Mouse (Mus musculus) forebrain, embryonic 10.5 days (tissue): ENCODE data around the gene Ube2e1. TPM values are rescaled to one million over a fixed set of nuclear protein-coding genes. Genes with fewer than 3 reads are reported as not detected.
"Not testable (repeated sequence)": the region's sequence is repeated elsewhere in the genome, so short reads cannot be mapped to it uniquely, and the experiment has no call there.

Experiments
- DNase-seq: peaks from one replicate; pipeline ENCODE4 v3.0.0-alpha.2; 2017; ENCODE audit warnings: low spot score; ENCODE audit errors: extremely low spot score
- H3K27ac ChIP-seq: fragments of 300-500 bp; sonication (generic); 2 replicates; pipeline ENCODE4 v1.5.1; 2016; ENCODE audit warnings: mild to moderate bottlenecking
- H3K27me3 ChIP-seq: fragments of 300-500 bp; sonication (generic); 2 replicates; pipeline ENCODE4 v1.6.1; 2016; ENCODE audit warnings: mild to moderate bottlenecking; ENCODE audit not compliant: poor library complexity, severe bottlenecking
- H3K36me3 ChIP-seq: fragments of 300-500 bp; sonication (generic); replicated peaks from 2 replicates; pipeline ENCODE4 v1.6.1; 2016; ENCODE audit warnings: mild to moderate bottlenecking, moderate library complexity
- H3K4me1 ChIP-seq: fragments of 300-500 bp; sonication (generic); 2 replicates; pipeline ENCODE4 v1.6.1; 2016
- H3K4me3 ChIP-seq: fragments of 300-500 bp; sonication (generic); 2 replicates; pipeline ENCODE4 v1.5.1; 2016; ENCODE audit warnings: mild to moderate bottlenecking, moderate library complexity
- H3K9me3 ChIP-seq: fragments of 300-500 bp; sonication (generic); 2 replicates; pipeline ENCODE4 v1.6.1; 2016; ENCODE audit warnings: mild to moderate bottlenecking, moderate library complexity
- WGBS: fragments of 180-500 bp; shearing (Covaris S2); methylation state at CpG from one replicate; pipeline ENCODE4 v1.1.7; 2016; 5-methylcytosine and 5-hydroxymethylcytosine counted together
- polyA plus RNA-seq: library from polyadenylated mRNA; unstranded; fragments of >200 nt; fragmentation: Nextera tagmentation; extraction: Ambion mirVana; gene quantifications from 2 replicates; pipeline ENCODE4 v1.2.1, GENCODE M21; 2016

Ube2e1 gene
- polyA plus RNA-seq, 1 experiment from 2014 or later = 172 TPM

GRCm38 (mm10) chr14:18270529-18271441, 60.9 kb downstream of the Ube2e1 start, which contains the start of the genes Nkiras1 and Rpl15:
Gene Nkiras1 (plus strand): TSS chr14:18271136.
Gene Rpl15 (minus strand): TSS chr14:18271391.
- Histone ChIP-seq H3K9me3 (no peaks in the 10 kb centered on the region), H3K4me3 (peak within 1 kb of the TSS; percentile 88), H3K36me3 (peaks cover 42% of the 10 kb centered on the region), H3K27me3 (no peaks in the 10 kb centered on the region), H3K4me1 (peaks cover 18% of the 10 kb centered on the region), H3K27ac (peak within 1 kb of the TSS; percentile 98)
- WGBS = under 1% methylated on average over 78 of the region's 78 CpGs
- peak; percentile 98 for DNase-seq

- not testable (repeated sequence) for H3K9me3 ChIP-seq, H3K27me3 ChIP-seq, DNase-seq
- peak overlapping the region; percentile 98 for H3K27ac ChIP-seq
- peak overlapping the region; percentile 88 for H3K4me3 ChIP-seq
- H3K4me1 ChIP-seq = peaks cover 18% of the 10 kb centered on the region
- H3K36me3 ChIP-seq = peaks cover 44% of the 10 kb centered on the region
- 1% methylated on average over 24 of the region's 24 CpGs for WGBS
These were observed 61.6 kb downstream of the Ube2e1 start for GRCm38 (mm10) chr14:18269947-18270528.

- Histone ChIP-seq H3K36me3 (peaks cover 60% of the 10 kb centered on the region), H3K27ac (no peak overlapping the region), H3K9me3 (peaks cover 10% of the 10 kb centered on the region; the same call in 1 of the 2 replicates), H3K4me1 (peaks cover under 1% of the 10 kb centered on the region; the same call in 1 of the 2 replicates), H3K4me3 (no peak overlapping the region), H3K27me3 (no peaks in the 10 kb centered on the region)
- no peak for DNase-seq
- 81% methylated on average over 4 of the region's 4 CpGs for WGBS
These were observed 68.2 kb downstream of the Ube2e1 start for GRCm38 (mm10) chr14:18263427-18263826.

- no peaks in the 10 kb centered on the region for H3K27me3 ChIP-seq
- DNase-seq = no peak
- no peak overlapping the region for H3K4me3 ChIP-seq
- no peaks in the 10 kb centered on the region for H3K4me1 ChIP-seq
- WGBS = 92% methylated on average over 3 of the region's 3 CpGs
- H3K9me3 ChIP-seq = peaks cover 10% of the 10 kb centered on the region; the same call in 1 of the 2 replicates
- H3K36me3 ChIP-seq = peaks cover 38% of the 10 kb centered on the region
- H3K27ac ChIP-seq = no peak overlapping the region
These were observed 70.5 kb downstream of the Ube2e1 start for GRCm38 (mm10) chr14:18261203-18261602.

- Histone ChIP-seq H3K27me3 (no peaks in the 10 kb centered on the region), H3K27ac (no peak overlapping the region), H3K4me1 (peaks cover 9% of the 10 kb centered on the region), H3K36me3 (no peaks in the 10 kb centered on the region), H3K9me3 (peaks cover 8% of the 10 kb centered on the region; the same call in 1 of the 2 replicates), H3K4me3 (no peak overlapping the region)
- DNase-seq = no peak
- WGBS = 91% methylated on average over 21 of the region's 21 CpGs
These were observed 89.0 kb downstream of the Ube2e1 start for GRCm38 (mm10) chr14:18242638-18243130.

- Histone ChIP-seq H3K27ac (no peak overlapping the region), H3K4me1 (peaks cover 18% of the 10 kb centered on the region), H3K9me3 (peaks cover 8% of the 10 kb centered on the region; the same call in 1 of the 2 replicates), H3K27me3 (no peaks in the 10 kb centered on the region), H3K4me3 (no peak overlapping the region), H3K36me3 (no peaks in the 10 kb centered on the region)
- no peak for DNase-seq
- 91% methylated on average over 4 of the region's 4 CpGs for WGBS
These were observed 89.9 kb downstream of the Ube2e1 start for GRCm38 (mm10) chr14:18241786-18242185.

- Histone ChIP-seq H3K9me3 (peaks cover 8% of the 10 kb centered on the region; the same call in 1 of the 2 replicates), H3K4me1 (peaks cover 18% of the 10 kb centered on the region), H3K4me3 (no peak overlapping the region), H3K27ac (no peak overlapping the region), H3K36me3 (no peaks in the 10 kb centered on the region), H3K27me3 (no peaks in the 10 kb centered on the region)
- 71% methylated on average over 7 of the region's 7 CpGs for WGBS
- DNase-seq = no peak
These were observed 91.5 kb downstream of the Ube2e1 start for GRCm38 (mm10) chr14:18240132-18240531.

GRCm38 (mm10) chr14:18238750-18239731, 92.6 kb downstream of the Ube2e1 start, which contains the start of gene Nr1d2:
Gene Nr1d2 (minus strand): TSS chr14:18239127.
- DNase-seq = peak; percentile 98
- peak within 1 kb of the TSS; percentile 88 for H3K27ac ChIP-seq
- H3K4me1 ChIP-seq = peaks cover 23% of the 10 kb centered on the region
- under 1% methylated on average over 62 of the region's 66 CpGs for WGBS
- H3K4me3 ChIP-seq = peak within 1 kb of the TSS; percentile 76
- H3K27me3 ChIP-seq = no peaks in the 10 kb centered on the region
- H3K9me3 ChIP-seq = peaks cover 8% of the 10 kb centered on the region; the same call in 1 of the 2 replicates
- H3K36me3 ChIP-seq = no peaks in the 10 kb centered on the region

GRCm38 (mm10) chr14:18238131-18238749, 93.4 kb downstream of the Ube2e1 start:
- peak overlapping the region; percentile 88 for H3K27ac ChIP-seq
- peaks cover 8% of the 10 kb centered on the region; the same call in 1 of the 2 replicates for H3K9me3 ChIP-seq
- H3K36me3 ChIP-seq = no peaks in the 10 kb centered on the region
- peak; percentile 93 for DNase-seq
- WGBS = under 1% methylated on average over 71 of the region's 71 CpGs
- no peaks in the 10 kb centered on the region for H3K27me3 ChIP-seq
- peaks cover 23% of the 10 kb centered on the region for H3K4me1 ChIP-seq
- H3K4me3 ChIP-seq = peak overlapping the region; percentile 76

GRCm38 (mm10) chr14:18237381-18237780, 94.3 kb downstream of the Ube2e1 start:
- DNase-seq = no peak
- H3K27ac ChIP-seq = no peak overlapping the region
- peak overlapping the region; percentile 76; the same call in 1 of the 2 replicates for H3K4me3 ChIP-seq
- H3K27me3 ChIP-seq = no peaks in the 10 kb centered on the region
- no peaks in the 10 kb centered on the region for H3K36me3 ChIP-seq
- peaks cover 4% of the 10 kb centered on the region; the same call in 1 of the 2 replicates for H3K9me3 ChIP-seq
- 62% methylated on average over 4 of the region's 4 CpGs for WGBS
- peaks cover 23% of the 10 kb centered on the region for H3K4me1 ChIP-seq

- not testable (repeated sequence) for H3K27ac ChIP-seq, DNase-seq, H3K4me3 ChIP-seq, H3K36me3 ChIP-seq, H3K27me3 ChIP-seq, H3K9me3 ChIP-seq
- 79% methylated on average over 2 of the region's 2 CpGs for WGBS
- H3K4me1 ChIP-seq = peaks cover 23% of the 10 kb centered on the region
These were observed 95.0 kb downstream of the Ube2e1 start for GRCm38 (mm10) chr14:18236496-18237235.
